Mouse (Mus musculus): Measurements from ENCODE around the gene Gga1.

Gene Gga1

DNA sequence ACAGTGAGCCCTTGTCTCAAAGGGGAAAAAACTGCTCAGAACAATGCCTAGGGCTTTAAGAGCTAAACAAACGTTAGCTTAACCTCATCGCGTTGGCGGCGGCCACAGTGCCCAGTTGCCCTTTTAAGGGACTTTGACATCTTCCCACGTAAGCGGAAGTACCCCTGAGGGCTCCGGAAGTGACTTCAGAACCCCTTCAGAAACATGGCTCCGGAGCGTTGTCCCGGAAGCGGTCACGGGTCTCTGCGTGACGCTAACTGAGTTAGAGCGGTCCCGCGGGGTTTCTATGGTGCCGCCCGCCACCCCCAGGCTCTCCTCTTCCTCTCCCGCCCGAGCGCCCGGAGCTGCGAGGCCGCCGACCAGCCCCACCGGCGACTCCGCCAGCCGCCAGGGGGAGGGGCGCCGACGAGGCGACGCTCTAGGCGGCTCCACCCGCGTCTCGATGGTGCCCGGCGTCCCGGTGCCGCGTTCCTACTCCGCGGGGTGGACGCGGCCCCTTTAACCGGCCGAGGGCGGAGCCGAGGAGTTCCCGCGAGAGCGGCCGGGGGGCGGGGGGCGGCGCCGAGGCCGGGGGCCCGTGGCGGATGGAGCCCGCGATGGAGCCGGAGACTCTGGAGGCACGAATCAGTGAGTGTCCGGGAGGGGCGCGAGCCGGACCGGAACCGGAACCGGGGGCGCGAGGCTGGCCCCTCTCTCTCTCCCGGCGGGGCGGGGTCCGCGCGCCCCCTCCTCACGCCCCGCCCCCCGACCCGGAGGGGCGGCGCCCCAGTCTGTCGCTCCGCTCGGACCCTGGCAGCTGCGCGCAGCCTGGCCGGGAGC lies at the start of gene Gga1:
Gga1 (plus strand) TSS at position 200 of the 819 bp plus-strand sequence.
- DNase-seq = peak; percentile 95 to 96

DNA sequence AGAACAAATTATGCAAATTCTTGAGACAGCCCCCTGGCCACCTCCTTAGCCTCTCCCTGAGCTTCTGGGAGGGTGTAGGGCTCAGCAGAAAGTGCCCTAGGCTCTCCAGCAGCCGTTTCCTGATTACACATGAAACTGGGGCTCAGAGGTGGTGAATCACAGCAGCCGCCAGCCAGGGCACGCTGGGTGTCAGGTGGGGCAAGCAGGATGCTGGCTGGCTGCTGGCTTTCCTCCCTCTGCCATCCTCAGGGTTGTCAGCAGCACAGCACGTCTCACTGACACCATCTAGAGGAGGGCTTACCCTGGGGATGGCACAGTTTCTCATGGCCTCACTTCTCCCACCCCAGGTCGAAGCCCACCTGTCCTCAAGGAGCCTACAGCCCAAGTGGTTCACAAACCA lies 48.7 kb upstream of the Gga1 start:
- no peak for DNase-seq

DNA sequence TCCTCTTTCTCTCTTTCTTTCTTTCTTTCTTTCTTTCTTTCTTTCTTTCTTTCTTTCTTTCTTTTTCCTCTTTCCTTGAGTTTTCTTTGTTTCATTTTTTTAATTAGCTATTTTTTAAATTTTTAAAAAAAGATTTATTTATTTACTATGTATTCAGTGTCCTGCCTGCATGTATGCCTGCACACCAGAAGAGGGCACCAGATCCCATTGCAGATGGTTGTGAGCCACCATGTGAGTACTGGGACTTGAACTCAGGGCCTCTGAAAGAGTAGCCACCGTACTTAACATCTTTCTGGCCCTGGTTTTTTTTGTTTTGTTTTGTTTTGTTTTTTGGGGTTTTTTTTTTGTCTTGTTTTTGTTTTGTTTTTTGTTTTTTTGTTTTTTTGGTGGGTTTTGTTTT lies 47.4 kb upstream of the Gga1 start:
- no peak for DNase-seq

DNA sequence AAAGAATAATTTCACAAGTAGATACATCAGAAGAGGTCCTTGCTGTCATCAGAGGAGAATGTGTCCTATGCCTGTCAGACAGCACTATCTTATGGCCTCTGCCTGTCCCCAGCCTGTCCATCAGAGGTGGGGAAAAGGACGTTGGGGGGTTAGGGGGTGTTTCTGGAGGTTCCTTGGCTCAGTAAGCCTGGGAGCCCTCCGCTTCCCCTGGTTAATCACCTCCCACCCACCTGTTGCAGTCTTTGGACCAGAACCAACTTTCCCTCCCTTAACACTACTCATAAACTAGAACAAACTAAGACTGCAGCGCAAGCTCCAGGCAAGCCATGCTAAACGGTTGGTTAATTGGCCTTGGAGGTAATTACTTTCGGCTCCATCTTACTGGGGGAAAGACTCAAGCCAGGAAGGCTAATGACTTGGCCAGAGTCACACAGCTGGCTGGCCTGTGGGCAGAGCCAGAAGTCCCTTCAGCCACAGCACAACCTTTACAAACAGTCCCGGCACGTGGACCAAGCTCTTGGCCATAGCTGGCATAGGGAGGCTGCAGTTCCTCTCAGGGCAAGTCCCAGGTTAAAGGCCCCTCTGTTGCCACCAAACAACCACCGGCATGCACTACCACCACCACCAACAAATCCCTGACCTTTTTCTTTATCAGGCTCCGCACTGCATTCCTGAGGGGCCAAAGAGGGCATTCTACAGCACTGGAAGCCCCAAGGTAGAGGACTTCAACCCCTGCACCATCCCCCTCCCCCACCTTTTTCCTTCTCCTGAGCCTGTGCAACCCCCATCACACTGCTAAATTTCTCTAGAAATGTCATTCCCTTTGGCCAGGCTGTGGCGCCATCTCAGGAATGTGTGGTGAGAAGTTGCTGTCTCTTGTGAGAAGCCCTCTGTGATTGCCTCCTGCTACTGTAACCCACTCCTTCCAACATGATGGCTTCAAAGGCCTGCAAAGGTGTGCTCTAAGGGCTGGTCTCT lies 46.0 kb upstream of the Gga1 start:
- DNase-seq = no peak

DNA sequence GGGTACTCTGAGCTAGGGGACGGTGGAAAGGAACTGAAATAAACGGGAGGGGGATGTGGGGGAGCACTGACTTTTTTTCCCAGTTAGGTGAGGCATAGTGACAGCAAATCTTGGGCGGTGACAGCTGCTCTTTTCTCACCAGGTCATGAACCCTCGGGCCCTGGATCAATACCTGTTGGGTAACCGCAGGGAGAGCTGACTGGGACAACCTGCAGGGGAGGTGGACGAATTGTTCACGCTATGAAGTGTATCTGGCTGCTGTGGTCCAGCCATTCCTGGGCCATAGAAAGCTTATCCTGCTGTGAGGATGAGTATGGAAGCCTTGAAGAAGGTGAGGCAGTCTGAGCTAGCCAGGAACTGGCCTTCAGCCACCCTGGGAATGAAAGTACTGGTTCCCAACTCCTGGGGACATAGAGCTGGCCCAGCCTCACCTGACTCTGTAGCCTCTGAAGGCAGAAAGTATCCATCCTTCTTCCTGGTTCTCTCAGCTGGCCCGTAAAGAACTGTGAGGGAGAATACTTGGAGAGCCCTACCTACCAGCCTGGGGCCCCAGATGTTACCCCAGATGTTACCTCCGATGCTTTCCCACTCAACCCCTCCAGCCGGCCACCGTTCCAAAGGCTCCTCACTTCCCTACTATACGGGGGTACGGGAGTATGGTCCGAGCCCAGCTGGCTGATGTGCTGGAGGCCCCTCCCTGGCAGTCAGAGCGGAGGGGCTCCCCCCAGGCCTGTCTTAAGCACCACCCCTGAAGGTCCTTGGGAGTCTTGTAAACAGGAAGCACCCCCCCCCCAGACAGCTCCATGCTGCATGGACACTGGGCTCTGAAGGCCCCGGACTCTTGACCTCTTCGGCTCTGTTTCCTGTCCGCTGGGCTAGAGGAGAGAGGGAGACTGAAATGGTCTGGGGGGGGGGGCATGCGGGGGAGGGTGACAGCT lies 45.0 kb upstream of the Gga1 start:
- no peak for DNase-seq

DNA sequence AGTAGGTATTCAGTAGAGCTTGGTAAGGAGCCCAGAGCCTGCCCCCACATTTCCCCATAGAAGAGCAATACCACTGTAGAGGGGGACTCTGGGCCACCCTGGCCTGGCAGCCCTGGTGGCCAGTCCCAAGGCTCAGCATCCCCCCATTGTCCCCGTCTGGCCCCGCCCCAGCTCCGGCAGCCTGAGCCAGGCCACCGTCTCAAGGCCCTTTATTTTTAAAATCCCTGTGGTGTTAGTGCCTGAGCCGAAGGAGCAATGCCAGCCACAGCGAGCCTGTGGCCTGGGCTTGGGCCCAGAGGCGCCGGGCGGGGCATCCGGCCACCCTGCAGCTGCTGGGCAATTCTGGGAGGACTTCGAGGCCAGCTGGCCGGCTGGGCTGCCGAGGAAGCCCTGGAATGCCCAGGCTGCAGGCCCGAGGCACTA lies 44.3 kb upstream of the Gga1 start:
- no peak for DNase-seq

DNA sequence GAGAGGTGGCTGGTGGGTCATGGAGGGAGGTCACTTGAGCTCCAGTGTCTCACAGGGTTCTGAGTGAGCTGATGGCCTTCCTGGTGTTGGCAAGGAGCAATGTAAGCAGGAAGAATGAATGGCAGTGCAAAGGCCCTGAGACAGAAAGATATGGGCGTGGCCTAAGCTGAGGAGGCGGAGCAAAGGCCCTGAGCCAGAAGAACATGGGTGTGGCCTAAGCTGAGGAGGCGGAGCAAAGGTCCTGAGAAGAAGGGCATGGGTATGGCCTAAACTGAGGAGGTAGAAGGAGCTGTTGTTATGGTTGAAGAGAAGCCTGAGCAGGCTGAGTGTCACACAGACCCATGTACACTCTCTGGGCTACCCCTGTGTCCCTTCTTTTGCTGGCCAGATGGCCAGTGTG lies 43.4 kb upstream of the Gga1 start:
- no peak for DNase-seq

DNA sequence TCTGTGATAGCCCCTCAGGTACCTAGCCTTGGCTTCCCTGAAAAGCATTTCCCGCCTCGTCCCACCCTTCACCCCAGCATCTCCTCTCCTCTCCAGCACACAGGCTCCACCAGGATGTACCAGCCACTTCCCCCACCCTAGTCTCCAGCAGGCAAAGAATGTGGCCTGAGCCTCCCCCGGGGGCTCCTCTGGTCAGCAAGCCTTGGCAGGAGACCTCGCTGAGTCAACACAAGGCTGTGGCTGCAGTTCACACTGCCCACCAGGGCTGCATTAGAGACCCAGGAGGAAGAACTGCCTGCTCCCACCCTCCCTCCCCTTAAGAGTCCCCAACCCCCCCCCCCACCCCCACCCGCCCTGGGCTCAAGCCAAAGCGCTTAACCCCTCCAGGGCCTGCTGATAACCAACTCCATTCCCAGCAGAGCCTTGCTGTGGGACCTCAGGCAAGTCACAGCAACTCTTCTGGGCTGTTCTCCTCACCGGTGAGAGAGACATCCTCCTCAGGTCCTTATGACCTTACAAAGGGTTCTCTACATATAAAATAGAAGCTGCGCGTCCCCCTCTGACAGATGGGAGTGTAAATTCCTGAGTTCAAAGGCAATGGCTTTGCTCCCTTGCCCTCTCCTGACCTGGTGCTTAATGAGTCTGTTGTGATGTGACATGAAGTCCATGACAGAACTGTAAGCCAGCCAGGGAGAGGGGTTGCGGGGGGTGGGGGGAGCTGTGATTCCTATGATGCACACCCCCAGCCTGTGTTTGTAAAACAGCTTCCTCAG lies 42.6 kb upstream of the Gga1 start:
- DNase-seq = no peak

DNA sequence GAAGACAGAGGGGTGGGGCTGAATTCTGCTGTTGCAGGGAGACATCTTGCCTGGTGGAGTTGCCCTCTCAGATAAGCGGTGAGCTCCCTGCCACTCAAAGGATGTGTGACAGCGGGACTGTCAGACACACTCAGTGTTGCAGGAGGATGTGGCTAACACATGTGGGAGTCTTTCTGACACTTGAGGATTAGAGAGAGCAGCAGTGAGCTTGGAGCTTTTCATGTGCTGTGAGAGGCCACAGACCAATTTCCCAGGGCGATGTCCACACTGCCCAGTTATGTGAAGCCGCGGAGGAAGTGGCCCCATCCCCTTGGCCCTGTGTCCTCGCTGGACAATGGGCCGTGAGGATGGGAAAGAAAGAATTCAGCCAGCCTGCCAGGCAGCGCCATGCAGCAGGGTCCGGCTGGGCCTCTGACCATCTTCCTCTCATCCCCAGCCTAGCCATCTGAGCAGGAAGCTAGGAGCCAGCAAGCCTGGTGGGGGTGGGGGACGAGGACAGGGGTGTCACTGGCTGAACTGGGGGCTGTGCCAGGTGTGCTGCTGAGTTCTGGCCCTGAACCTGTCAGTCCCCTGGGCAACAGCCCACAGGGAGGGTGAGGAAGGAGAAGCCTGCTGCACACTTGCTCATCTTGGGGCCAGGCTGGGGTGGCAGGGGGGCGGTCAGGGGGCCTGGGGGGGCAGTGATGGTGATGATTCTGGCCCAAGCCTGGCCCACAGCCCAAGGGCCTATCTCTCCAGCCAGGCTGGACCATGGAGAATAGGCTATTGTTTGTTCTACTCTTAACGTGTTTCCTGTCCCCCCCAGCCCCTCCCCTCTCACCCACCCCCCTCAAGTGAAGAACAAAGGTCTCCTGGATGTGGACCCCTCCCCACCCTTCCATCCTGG lies 41.5 kb upstream of the Gga1 start:
- no peak for DNase-seq

DNA sequence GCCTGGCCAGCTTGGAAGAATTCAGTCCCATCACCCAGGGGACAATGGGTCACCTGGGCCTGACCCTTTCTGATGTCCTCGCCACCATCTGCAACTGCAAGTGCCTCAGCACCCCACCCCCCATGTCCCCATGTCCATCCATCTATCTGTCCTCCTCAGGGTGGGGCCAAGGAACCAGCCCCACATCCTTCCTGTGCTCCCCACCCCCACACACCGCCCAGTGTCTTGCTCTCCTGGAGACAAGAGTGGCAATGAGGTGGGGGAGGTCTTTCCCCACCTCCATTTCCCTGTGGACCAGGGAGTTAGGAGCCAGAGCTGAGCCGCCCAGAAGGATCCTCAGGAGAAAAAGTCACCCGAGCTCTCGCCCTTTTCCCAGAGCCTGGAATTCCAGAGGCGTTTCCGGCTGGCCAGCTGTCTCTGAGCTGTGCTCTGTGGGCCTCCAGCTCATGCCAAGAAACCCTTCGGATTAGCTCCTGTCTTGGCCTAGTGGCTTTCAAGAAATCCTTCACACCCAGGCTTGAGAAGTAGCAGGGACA lies 40.8 kb upstream of the Gga1 start:
- DNase-seq = no peak

DNA sequence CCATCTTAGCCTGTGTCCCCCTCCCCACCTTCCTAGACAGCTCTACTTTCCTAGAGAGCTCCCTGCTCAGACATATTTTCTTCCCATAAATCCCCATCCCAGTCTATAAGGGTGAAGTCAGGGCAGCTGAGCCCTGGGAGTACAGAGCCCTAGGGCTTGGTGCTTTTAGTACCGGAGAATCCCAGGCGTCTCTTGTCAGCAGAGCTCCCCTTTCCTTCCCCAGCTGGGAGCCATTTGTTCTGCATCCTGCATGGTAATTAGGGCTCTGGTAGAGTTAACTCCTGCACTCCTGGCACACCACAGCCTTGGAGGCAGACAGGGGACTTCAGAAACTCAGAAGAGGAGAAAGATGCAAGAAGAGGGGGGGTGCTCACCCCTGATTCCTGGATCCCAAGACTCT lies 37.2 kb upstream of the Gga1 start:
- DNase-seq = no peak

DNA sequence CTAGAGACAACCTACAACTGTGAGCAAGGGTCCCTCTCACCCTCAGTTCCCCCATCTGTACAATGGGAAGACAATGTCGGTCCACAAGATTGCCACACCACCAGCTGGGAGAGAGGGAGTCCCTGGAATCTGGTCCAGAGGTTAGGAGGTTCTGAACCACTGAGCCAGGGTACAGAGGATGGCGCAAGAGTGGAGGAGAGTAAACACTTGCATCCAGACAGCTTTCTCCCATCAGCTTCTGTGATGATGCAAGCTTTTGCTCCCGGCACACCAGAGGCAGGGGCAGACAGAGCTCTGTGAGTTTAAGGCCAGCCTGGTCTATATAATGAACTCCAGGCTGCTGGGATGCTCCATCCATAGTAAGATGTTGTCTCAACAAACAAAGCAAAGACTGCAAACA lies 36.7 kb upstream of the Gga1 start:
- no peak for DNase-seq

DNA sequence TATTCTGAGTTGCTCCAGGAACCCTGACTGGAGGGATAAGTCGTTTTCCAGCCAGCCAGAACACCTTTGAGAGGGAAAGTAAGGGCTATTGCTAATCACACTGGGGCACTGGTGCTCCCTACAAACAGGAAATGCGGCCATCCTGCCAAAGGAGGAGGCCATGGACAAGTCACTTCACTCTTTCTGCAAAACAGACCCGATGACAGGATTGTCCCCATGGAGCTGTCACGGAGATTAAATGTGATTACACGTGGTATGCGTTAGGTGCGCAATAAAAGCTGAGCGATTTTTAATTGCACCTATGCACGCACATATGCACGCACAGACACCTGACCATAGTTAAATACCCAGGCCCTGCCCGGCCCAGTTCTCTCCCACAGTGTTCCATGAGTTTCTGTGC lies 36.2 kb upstream of the Gga1 start:
- DNase-seq = no peak

DNA sequence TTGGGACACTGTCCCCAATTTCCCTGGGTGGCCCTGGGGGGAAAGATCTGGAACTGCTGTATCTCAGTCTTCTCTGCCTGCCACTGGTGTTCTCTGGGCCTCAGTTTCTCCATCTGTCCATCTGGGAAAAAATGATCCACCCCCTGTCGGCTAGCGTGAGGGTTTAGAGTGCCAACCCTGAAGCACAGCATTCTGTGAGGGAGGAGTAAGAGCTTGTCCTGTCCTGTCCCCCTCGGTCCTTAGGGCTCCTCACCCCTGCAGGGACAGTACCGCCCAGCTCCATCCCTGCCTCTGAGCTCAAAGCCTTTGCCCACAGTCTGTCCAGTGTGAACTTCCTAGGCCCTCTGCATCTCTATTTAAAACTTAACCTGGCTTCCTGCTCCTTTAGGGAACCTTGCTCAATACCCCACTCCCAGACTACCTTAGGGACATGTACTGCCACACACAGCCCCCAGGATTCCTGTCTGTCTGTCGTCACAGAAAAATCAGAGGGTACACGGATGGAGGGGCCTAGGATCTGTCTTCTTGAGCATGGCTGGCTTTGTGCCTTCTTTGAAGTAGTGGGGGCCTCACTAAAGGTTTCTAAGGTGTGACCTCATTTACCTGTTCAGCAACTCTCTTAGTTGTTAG lies 35.7 kb upstream of the Gga1 start:
- DNase-seq = no peak

DNA sequence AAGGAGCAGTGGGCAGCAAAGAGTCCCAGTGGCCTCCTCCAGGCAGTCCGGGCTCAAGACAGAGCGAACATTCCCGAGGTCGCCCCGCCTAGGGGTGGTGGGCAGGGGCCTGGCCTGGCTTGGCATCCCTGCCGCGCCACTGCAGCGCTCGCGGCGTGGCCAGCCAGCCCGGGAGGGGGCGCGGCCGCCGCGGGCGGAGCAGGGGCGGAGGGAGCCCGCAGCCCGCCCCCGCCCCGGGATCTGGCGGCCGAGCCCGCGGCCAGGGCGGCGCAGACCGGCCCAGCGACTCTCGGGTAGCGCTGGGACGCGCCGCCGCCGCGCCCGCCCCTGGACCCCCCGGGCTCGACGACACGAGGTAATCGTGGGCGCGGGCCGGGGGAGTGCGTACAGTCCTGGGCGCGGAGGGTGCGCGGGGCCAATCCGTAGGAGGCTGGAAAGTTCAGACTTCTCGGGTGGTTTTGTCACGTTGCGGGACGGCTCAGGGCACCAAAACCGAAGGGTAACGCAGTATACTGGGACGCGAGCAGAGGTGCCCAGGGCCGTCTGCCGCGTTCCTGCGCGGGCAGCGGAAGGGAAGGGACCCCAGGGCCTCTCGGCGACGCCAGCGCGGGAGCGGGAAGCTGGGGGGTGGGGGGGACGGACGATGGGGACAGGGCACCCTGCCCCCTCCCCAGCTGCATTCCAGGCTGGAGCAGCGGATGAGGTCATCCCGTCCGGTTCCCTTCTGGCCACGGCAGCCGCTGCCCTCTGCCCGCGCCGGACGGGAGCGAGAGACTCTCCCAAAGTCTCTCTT lies 34.4 kb upstream of the Gga1 start, which contains the start of gene Cdc42ep1:
Cdc42ep1 (plus strand) TSS at position 254 of the 793 bp plus-strand sequence.
- no peak for DNase-seq

DNA sequence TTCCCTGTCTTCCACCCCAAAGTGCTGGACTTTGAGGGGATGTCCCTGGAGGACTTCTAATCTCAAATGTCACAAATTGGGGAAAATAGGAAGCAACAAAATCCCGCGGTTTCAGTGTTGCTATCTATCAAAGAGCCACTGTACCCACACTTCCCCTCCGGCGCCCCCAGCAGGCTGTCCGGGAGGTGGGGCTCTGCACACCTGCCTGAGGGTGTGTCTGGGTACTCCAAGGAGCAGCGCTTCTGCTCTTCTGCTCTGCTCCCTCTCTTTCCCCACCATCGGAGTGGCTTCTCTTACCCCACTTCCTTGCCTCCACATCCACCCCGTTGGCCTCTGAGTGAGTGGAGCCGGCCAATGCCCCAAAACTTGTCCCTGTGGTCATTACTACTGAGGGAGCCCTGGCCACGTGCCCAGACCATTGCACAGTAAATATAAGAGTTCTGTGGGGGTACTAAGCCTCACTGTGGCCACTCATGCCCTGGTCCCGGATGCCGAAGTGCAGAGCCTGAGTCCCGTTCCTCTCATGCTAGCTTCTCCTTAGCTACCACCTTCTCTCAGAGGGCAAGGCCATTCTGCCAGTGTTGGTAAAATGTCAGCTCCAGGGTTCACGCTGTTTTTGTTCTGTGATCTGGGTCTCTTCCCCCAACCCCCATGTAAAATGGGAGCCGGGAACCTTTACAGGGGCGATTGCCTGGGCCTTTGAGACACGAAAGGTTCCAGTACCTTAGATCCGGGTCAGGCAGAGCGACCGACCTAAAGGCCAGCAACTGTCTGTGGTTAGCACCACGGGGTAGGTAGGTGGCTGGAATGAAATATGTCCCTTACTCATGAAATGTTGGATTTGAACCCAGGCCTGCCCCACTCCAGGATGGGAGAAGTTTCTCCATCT lies 33.2 kb upstream of the Gga1 start:
- peak; percentile 29 to 41 for DNase-seq

DNA sequence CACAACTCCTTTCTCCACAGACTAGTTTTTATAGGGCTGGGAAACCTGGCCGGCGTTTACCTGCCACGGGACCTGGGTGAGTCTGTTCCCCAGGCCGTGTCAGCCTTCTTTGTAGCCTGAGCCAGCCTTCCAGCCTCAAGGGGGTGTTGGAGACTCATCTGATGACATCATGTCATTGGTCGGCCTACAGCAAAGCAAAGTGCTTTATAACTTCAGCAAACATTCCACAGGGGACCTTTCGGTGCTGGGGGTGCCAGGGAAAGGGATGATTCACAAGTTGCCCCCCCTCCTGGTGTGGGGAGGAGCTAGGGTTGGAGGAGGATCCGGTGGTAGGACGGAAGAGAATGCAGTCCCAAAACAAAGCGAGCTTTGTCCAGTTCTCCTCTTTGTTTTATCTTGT lies 32.2 kb upstream of the Gga1 start:
- no peak for DNase-seq

DNA sequence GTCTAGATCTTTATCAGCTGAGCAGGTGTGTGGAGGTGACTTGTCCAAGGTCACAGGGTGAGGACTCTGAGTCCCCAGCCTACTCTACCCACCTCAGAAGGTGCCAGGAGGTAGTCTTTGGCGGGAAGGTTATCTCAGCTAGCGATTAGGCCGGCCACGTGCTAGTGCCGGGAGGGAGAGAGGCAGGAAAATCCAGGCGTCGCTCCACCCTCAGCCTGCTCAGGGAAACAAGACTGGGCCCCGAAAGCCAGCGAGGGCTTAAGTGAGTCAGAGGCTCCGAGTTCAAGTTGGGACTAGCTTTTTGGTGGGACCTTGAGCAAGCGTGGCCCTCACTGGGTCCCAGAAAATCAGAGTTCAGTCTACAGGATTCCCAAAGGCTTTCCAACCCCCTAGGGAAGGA lies 31.7 kb upstream of the Gga1 start:
- DNase-seq = no peak

All from B cell, adult 2 months (primary cell).